In genomic region chr10:116579478-116579877, GRCm38 (mm10) we compare ENCODE assay signal across 9 mouse cellular contexts. TPM values are rescaled to one million over a fixed set of nuclear protein-coding genes. Genes with fewer than 3 reads are reported as not detected.
DNase-seq lines count a peak whose midpoint lies in the region; ATAC-seq and TF ChIP-seq lines count a peak whose summit lies in the region.
"Had no signal": no experiment of that assay in that cellular context is flagged by ENCODE, and none has a peak within 500 bp of the region (broad histone marks: within the 10 kb centered on the region; RNA-seq: fewer than 3 reads in every experiment).

No protein-coding gene starts in this region.

- H3K27me3 ChIP-seq in erythroblast, embryonic 14.5 days (ENCODE audit: control insufficient read depth), result no peaks in the 10 kb centered on the region
- no peaks in the 10 kb centered on the region for H3K27me3 ChIP-seq in megakaryocyte, embryonic 14.5 days (replicated peaks)
- H3K27me3 ChIP-seq in liver, embryonic 16.5 days (ENCODE audit: control insufficient read depth, insufficient read depth, low read depth, low read length), result no peaks in the 10 kb centered on the region
- no peaks in the 10 kb centered on the region for H3K27me3 ChIP-seq in stomach, postnatal 0 days (ENCODE audit: control insufficient read depth, insufficient read depth, low read length)

- no peak overlapping the region for H3K9ac ChIP-seq in liver, embryonic 16.5 days (ENCODE audit: low read depth, low read length)
- no peak overlapping the region for H3K9ac ChIP-seq in stomach, postnatal 0 days (ENCODE audit: low read length)

- no peaks in the 10 kb centered on the region for H3K9me3 ChIP-seq in erythroblast, embryonic 14.5 days (ENCODE audit: control insufficient read depth, low read length)
- no peaks in the 10 kb centered on the region for H3K9me3 ChIP-seq in megakaryocyte, embryonic 14.5 days
- H3K9me3 ChIP-seq in liver, embryonic 16.5 days (replicated peaks; ENCODE audit: control insufficient read depth, low read length), result no peaks in the 10 kb centered on the region
- no peaks in the 10 kb centered on the region for H3K9me3 ChIP-seq in stomach, postnatal 0 days (ENCODE audit: control insufficient read depth, low read length)

- H3K4me2 ChIP-seq in liver, embryonic 16.5 days (ENCODE audit: low read depth, low read length), result peak overlapping the region; percentile 81; the same call in 1 of the 2 replicates
- no peak overlapping the region for H3K4me2 ChIP-seq in stomach, postnatal 0 days (replicated peaks; ENCODE audit: low read depth)

- DNase-seq in stomach, postnatal 0 days (ENCODE audit: low spot score), result no peak
- no peak for DNase-seq in urinary bladder, postnatal 25 days (ENCODE audit: low spot score)
- DNase-seq in yolk sac, embryonic 10.5 days (ENCODE audit: low spot score), result no peak
- DNase-seq: kidney, postnatal 14 days had no signal

- no peak for ATAC-seq in erythroblast, adult 5-6 weeks (replicated peaks; ENCODE audit: low FRiP score, poor library complexity, severe bottlenecking)
- ATAC-seq in megakaryocyte, adult 5-6 weeks (ENCODE audit: poor library complexity, severe bottlenecking), result no peak
- no peak for ATAC-seq in liver, embryonic 16.5 days (ENCODE audit: low read depth)
- no peak for ATAC-seq in stomach, postnatal 0 days (ENCODE audit: low FRiP score, low TSS enrichment)

- no peak for TF ChIP-seq EP300 in stomach, postnatal 0 days (optimal IDR thresholded peaks at IDR 0.05)

- H3K4me1 ChIP-seq in erythroblast, embryonic 14.5 days (ENCODE audit: control insufficient read depth), result peaks cover 35% of the 10 kb centered on the region
- H3K4me1 ChIP-seq in megakaryocyte, embryonic 14.5 days, result peaks cover 39% of the 10 kb centered on the region
- peaks cover 5% of the 10 kb centered on the region for H3K4me1 ChIP-seq in liver, embryonic 16.5 days (ENCODE audit: control insufficient read depth, low read depth, low read length)
- no peaks in the 10 kb centered on the region for H3K4me1 ChIP-seq in stomach, postnatal 0 days (replicated peaks; ENCODE audit: control insufficient read depth, insufficient read depth)

- H3K4me3 ChIP-seq in erythroblast, embryonic 14.5 days (replicated peaks), result peak overlapping the region; percentile 96
- H3K4me3 ChIP-seq in megakaryocyte, embryonic 14.5 days (replicated peaks), result peak overlapping the region; percentile 54
- H3K4me3 ChIP-seq in liver, embryonic 16.5 days (ENCODE audit: low read depth, low read length), result no peak overlapping the region
- 0 out of 2 replicates have a peak overlapping the region, but pooled peaks have one; percentile 0 for H3K4me3 ChIP-seq in stomach, postnatal 0 days (ENCODE audit: low read depth, low read length)

- no peak overlapping the region for H3K27ac ChIP-seq in liver, embryonic 16.5 days (ENCODE audit: low read length)
- no peak overlapping the region for H3K27ac ChIP-seq in stomach, postnatal 0 days (replicated peaks)

- no peak for TF ChIP-seq CTCF in stomach, postnatal 0 days (IDR thresholded peaks at IDR 0.05; ENCODE audit: low read depth)

- peaks cover 6% of the 10 kb centered on the region for H3K36me3 ChIP-seq in erythroblast, embryonic 14.5 days (ENCODE audit: control insufficient read depth)
- peaks cover 9% of the 10 kb centered on the region for H3K36me3 ChIP-seq in megakaryocyte, embryonic 14.5 days (replicated peaks; ENCODE audit: low read length)
- no peaks in the 10 kb centered on the region for H3K36me3 ChIP-seq in liver, embryonic 16.5 days (ENCODE audit: control insufficient read depth, insufficient read depth)
- H3K36me3 ChIP-seq in stomach, postnatal 0 days (ENCODE audit: control insufficient read depth, insufficient read depth, low read length), result no peaks in the 10 kb centered on the region

RNA-seq across cellular contexts. Expression of gene Cnot2, which starts 1.8 kb away (rescaled TPM):
- 1.0 and 1.1 TPM in 2 replicates for polyA plus RNA-seq in erythroblast, embryonic 14.5 days (2012)
- total RNA-seq in erythroblast, adult 5-6 weeks (2015; ENCODE audit: low replicate concordance), result 31.9 and 34.3 TPM in 2 replicates
- 47.1 and 60.4 TPM in 2 replicates for total RNA-seq in erythroblast, adult 5-6 weeks (2017; ENCODE audit: low replicate concordance)
- 4.9 TPM in 1 of 2 replicates, not detected in the other for polyA plus RNA-seq in megakaryocyte, embryonic 14.5 days (2012; ENCODE audit: insufficient read depth, low replicate concordance)
- 81.1 and 82.9 TPM in 2 replicates for total RNA-seq in megakaryocyte, adult 5-6 weeks (2015)
- total RNA-seq in megakaryocyte, adult 5-6 weeks (2017), result 102 and 111 TPM in 2 replicates
- 33.5 and 36.2 TPM in 2 replicates for polyA plus RNA-seq in liver, embryonic 16.5 days (2015; fragmentation: Nextera tagmentation; extraction: Ambion mirVana)
- polyA plus RNA-seq in stomach, postnatal 0 days (2015; fragmentation: Nextera tagmentation; extraction: Ambion mirVana), result 36.0 and 38.0 TPM in 2 replicates
